Mouse (Mus musculus): ENCODE measurements around the gene Srsf11.

Srsf11 gene

GRCm38 (mm10) chr3:157995726-157996125, 40.7 kb downstream of the Srsf11 start:
- intact Hi-C loops (cut with DNase I), result no loop called here

GRCm38 (mm10) chr3:157993322-157993721, 43.1 kb downstream of the Srsf11 start:
- intact Hi-C loops (cut with DNase I), result no loop called here

DNA sequence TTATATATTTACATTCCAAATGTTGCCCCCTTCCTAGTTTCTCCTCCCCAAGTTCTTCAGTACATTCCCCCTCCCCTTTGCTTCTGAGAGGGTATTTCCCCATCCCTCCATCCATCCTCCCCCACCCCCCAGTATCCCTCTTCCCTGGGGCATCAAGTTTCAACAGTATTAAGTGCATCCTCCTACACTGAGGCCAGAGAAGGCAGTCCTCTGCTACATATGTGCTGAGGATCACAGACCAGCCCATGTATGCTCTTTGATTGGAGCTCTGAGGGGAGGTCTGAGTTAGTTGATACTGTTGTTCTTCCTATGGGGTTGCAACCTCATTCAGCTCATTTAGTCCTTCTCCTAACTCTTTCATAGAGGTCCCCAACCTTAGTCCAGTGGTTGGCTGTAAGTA, 56.8 kb downstream of the Srsf11 start:
- intact Hi-C loops (cut with DNase I), result no loop called here

- intact Hi-C loops (cut with DNase I), result no loop called here
Observed at GRCm38 (mm10) chr3:157973236-157973635, 63.2 kb downstream of the Srsf11 start.

DNA sequence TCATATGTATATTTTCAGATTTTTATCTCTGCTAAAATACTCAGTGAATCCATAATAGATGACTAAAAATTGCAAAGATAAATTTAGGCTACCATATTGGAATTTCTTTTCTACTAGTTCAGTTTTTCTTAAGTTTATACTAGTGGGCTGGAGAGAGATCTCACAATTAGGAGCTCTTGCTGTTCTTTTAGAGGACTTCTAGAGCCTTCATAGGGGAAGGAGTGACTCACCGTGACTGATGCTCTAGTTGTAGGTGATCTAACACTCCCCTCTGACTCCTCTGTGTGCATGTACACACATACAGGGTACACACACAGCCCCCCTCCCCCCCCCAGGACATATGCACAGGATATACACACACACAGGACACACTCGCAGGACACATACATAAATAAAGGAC, 65.3 kb downstream of the Srsf11 start:
- intact Hi-C loops (cut with DNase I), result no loop called here
